Mouse (Mus musculus) kidney, adult 8-10 months (tissue): Measurements from ENCODE around the gene Gm13088.
"Not testable (repeated sequence)": the region's sequence is repeated elsewhere in the genome, so short reads cannot be mapped to it uniquely, and the experiment has no call there.

Source experiments
- DNase-seq, 2 experiments: peaks; one replicate each; pipeline ENCODE4 v3.0.0; 2022

Gm13088 gene

GRCm38 (mm10) chr4:143657146-143657545 is at the start of gene Gm13088:
Gm13088 (minus strand) TSS chr4:143657246.
- not testable (repeated sequence) for DNase-seq

GRCm38 (mm10) chr4:143702611-143703010 is 45.6 kb upstream of the Gm13088 start, which contains the start of gene Gm13089:
Gm13089 (minus strand) TSS chr4:143702711.
- no peak for DNase-seq

- DNase-seq = not testable (repeated sequence)
Observed at GRCm38 (mm10) chr4:143618101-143618500, 38.9 kb downstream of the Gm13088 start.

GRCm38 (mm10) chr4:143614703-143615102 is 42.3 kb downstream of the Gm13088 start, which contains the start of gene Gm13083:
Gm13083 (plus strand) TSS chr4:143615003.
- not testable (repeated sequence) for DNase-seq

DNA sequence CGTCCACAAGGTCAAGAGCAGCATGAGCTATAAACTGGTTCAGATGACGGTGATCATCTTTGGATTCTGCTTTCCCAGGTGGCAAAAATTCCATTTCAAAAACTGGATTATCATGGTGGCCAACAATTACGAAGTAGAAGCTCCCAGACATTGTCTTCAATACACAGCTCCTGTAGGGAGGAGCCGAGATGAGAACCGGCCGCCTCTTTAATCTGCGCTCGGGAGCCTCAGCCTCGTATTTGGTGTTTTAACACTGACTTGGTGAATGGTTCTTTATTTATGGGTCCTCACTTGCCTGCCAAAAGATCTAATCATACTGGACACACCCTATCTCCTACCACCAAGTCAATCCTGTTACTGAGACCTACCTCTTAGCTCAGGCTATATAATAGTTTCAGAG is 45.1 kb downstream of the Gm13088 start:
- DNase-seq = not testable (repeated sequence)
